Mouse (Mus musculus): ENCODE measurements at regions not wholly inside any gene's neighbourhood (a gene's known extent, or its start where the extent isn't known, plus 50 kb on each side); places are given as distances from the start of the nearest gene placed in this dataset.

DNA sequence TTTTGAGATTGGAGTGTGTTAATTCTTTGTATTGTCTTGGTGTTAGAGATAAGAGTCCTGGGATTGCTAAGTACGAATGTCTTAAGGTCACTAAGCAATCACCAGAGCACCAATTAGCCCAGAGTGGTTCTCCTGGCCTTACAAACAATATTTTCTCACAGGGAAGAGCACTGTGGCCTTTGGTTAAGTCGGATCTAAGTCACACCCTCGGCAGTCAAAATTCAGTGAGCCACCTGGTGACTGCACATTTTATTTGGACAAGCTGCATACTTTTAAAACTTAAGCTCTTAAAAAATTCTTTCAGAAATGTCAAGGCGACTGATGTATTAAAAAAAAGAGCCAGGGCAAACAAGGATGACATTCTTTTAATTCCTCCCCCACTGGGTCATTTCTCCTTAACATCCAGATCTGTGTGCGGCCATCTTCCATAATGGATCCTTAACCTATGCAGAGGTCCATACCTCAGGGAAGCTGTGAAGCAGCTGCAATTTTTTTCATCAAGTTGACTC is 60.9 kb upstream of the Foxa2 start:
- Histone ChIP-seq H3K4me3 (ENCODE audit: low read depth, low read length) (no peak overlapping the region), H3K9me3 (ENCODE audit: low read length) (no peaks in the 10 kb centered on the region), H3K4me1 (ENCODE audit: insufficient read depth, low read depth, low read length) (no peaks in the 10 kb centered on the region), H3K36me3 (ENCODE audit: insufficient read depth, low read length) (no peaks in the 10 kb centered on the region), H3K9ac (replicated peaks; ENCODE audit: low read depth) (no peak overlapping the region), H3K27me3 (replicated peaks; ENCODE audit: insufficient read depth, low read length) (no peaks in the 10 kb centered on the region), H3K4me2 (replicated peaks; ENCODE audit: low read depth, low read length) (no peak overlapping the region), H3K27ac (ENCODE audit: low read length) (no peak overlapping the region)
- 34% methylated on average over 5 of the region's 5 CpGs for WGBS
- peak; percentile 50 for ATAC-seq
- no peak for TF ChIP-seq CTCF (IDR thresholded peaks at IDR 0.05)
- peak; percentile 87 for TF ChIP-seq EP300 (IDR thresholded peaks at IDR 0.05)
- peak; percentile 57 for DNase-seq (ENCODE audit: low spot score)

GRCm38 (mm10) chr2:148110149-148110548 is 63.4 kb upstream of the Foxa2 start:
- H3K9me3 ChIP-seq (ENCODE audit: low read length): no peaks in the 10 kb centered on the region
- H3K4me3 ChIP-seq (ENCODE audit: low read depth, low read length): no peak overlapping the region
- no peak overlapping the region for H3K9ac ChIP-seq (replicated peaks; ENCODE audit: low read depth)
- H3K27me3 ChIP-seq (replicated peaks; ENCODE audit: insufficient read depth, low read length): no peaks in the 10 kb centered on the region
- no peak overlapping the region for H3K4me2 ChIP-seq (replicated peaks; ENCODE audit: low read depth, low read length)
- H3K27ac ChIP-seq (ENCODE audit: low read length): no peak overlapping the region
- peak; percentile 49 for DNase-seq (ENCODE audit: low spot score)
- WGBS: 55% methylated on average over 2 of the region's 2 CpGs
- TF ChIP-seq EP300 (IDR thresholded peaks at IDR 0.05): no peak
- TF ChIP-seq CTCF (IDR thresholded peaks at IDR 0.05): peak; percentile 81
- no peaks in the 10 kb centered on the region for H3K36me3 ChIP-seq (ENCODE audit: insufficient read depth, low read length)
- ATAC-seq: no peak
- H3K4me1 ChIP-seq (ENCODE audit: insufficient read depth, low read depth, low read length): no peaks in the 10 kb centered on the region

- WGBS: 22% methylated on average over 10 of the region's 10 CpGs
- Histone ChIP-seq H3K4me3 (ENCODE audit: low read depth, low read length) (no peak overlapping the region), H3K36me3 (ENCODE audit: insufficient read depth, low read length) (no peaks in the 10 kb centered on the region), H3K27me3 (replicated peaks; ENCODE audit: insufficient read depth, low read length) (no peaks in the 10 kb centered on the region), H3K4me1 (ENCODE audit: insufficient read depth, low read depth, low read length) (no peaks in the 10 kb centered on the region), H3K4me2 (replicated peaks; ENCODE audit: low read depth, low read length) (no peak overlapping the region), H3K9me3 (ENCODE audit: low read length) (no peaks in the 10 kb centered on the region), H3K27ac (ENCODE audit: low read length) (no peak overlapping the region), H3K9ac (replicated peaks; ENCODE audit: low read depth) (no peak overlapping the region)
- peak; percentile 16 for DNase-seq (ENCODE audit: low spot score)
- TF ChIP-seq CTCF (IDR thresholded peaks at IDR 0.05) (peak; percentile 84), EP300 (IDR thresholded peaks at IDR 0.05) (no peak)
- ATAC-seq: no peak
These were observed 65.1 kb upstream of the Foxa2 start for GRCm38 (mm10) chr2:148111889-148112288.

GRCm38 (mm10) chr2:148113184-148113583 is 66.4 kb upstream of the Foxa2 start:
- no peaks in the 10 kb centered on the region for H3K9me3 ChIP-seq (ENCODE audit: low read length)
- H3K9ac ChIP-seq (replicated peaks; ENCODE audit: low read depth): no peak overlapping the region
- TF ChIP-seq EP300 (IDR thresholded peaks at IDR 0.05) (no peak), CTCF (IDR thresholded peaks at IDR 0.05) (no peak)
- no peaks in the 10 kb centered on the region for H3K4me1 ChIP-seq (ENCODE audit: insufficient read depth, low read depth, low read length)
- 13% methylated on average over 2 of the region's 2 CpGs for WGBS
- H3K4me3 ChIP-seq (ENCODE audit: low read depth, low read length): no peak overlapping the region
- no peaks in the 10 kb centered on the region for H3K36me3 ChIP-seq (ENCODE audit: insufficient read depth, low read length)
- no peak overlapping the region for H3K27ac ChIP-seq (ENCODE audit: low read length)
- ATAC-seq: peak; percentile 61
- no peaks in the 10 kb centered on the region for H3K27me3 ChIP-seq (replicated peaks; ENCODE audit: insufficient read depth, low read length)
- no peak overlapping the region for H3K4me2 ChIP-seq (replicated peaks; ENCODE audit: low read depth, low read length)
- DNase-seq (ENCODE audit: low spot score): peak; percentile 19

DNA sequence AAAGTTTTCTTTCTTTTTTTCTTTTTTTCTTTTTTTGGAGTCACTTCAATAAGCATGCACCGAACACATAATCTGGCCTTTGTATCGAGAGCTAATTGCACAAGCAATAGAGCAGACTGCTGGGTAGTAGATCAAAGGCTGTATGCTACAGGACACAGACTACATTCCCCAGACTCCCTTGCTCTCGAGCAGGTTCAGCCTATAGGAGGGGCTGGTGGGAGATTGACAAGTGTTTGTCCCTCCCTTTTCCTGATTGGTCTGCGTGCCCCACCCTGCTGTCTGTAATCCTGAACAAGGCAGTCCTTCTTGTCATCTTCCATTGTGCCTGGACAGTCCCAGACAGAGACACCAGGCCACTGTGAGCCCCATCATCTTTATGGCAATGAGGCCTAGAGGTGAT is 67.8 kb upstream of the Foxa2 start:
- 37% methylated on average over 4 of the region's 4 CpGs for whole genome bisulfite sequencing
- no peak overlapping the region for H3K4me3 ChIP-seq (ENCODE audit: low read depth, low read length)
- no peak overlapping the region for H3K27ac ChIP-seq (ENCODE audit: low read length)
- no peaks in the 10 kb centered on the region for H3K9me3 ChIP-seq (ENCODE audit: low read length)
- no peaks in the 10 kb centered on the region for H3K27me3 ChIP-seq (replicated peaks; ENCODE audit: insufficient read depth, low read length)
- no peak overlapping the region for H3K4me2 ChIP-seq (replicated peaks; ENCODE audit: low read depth, low read length)
- DNase-seq (ENCODE audit: low spot score) (peak; percentile 28), ATAC-seq (peak; percentile 73)
- H3K9ac ChIP-seq (replicated peaks; ENCODE audit: low read depth): no peak overlapping the region
- TF ChIP-seq EP300 (IDR thresholded peaks at IDR 0.05): no peak
- TF ChIP-seq CTCF (IDR thresholded peaks at IDR 0.05): no peak
- H3K4me1 ChIP-seq (ENCODE audit: insufficient read depth, low read depth, low read length): no peaks in the 10 kb centered on the region
- no peaks in the 10 kb centered on the region for H3K36me3 ChIP-seq (ENCODE audit: insufficient read depth, low read length)

GRCm38 (mm10) chr2:148116033-148116790 is 69.4 kb upstream of the Foxa2 start:
- Histone ChIP-seq H3K27ac (ENCODE audit: low read length) (no peak overlapping the region), H3K4me3 (ENCODE audit: low read depth, low read length) (no peak overlapping the region), H3K9ac (replicated peaks; ENCODE audit: low read depth) (no peak overlapping the region), H3K4me1 (ENCODE audit: insufficient read depth, low read depth, low read length) (no peaks in the 10 kb centered on the region), H3K9me3 (ENCODE audit: low read length) (no peaks in the 10 kb centered on the region), H3K4me2 (replicated peaks; ENCODE audit: low read depth, low read length) (no peak overlapping the region), H3K27me3 (replicated peaks; ENCODE audit: insufficient read depth, low read length) (no peaks in the 10 kb centered on the region), H3K36me3 (ENCODE audit: insufficient read depth, low read length) (no peaks in the 10 kb centered on the region)
- no peak for DNase-seq (ENCODE audit: low spot score)
- 76% methylated on average over 3 of the region's 3 CpGs for WGBS
- no peak for TF ChIP-seq EP300 (IDR thresholded peaks at IDR 0.05)
- TF ChIP-seq CTCF (IDR thresholded peaks at IDR 0.05): no peak
- ATAC-seq: no peak
